Mouse (Mus musculus): ENCODE measurements around the gene Ercc6. TPM values are rescaled to one million over a fixed set of nuclear protein-coding genes. Genes with fewer than 3 reads are reported as not detected.

The Ercc6 gene
- polyA plus RNA-seq, 1 experiment from 2014 or later, result 24.3 TPM

DNA sequence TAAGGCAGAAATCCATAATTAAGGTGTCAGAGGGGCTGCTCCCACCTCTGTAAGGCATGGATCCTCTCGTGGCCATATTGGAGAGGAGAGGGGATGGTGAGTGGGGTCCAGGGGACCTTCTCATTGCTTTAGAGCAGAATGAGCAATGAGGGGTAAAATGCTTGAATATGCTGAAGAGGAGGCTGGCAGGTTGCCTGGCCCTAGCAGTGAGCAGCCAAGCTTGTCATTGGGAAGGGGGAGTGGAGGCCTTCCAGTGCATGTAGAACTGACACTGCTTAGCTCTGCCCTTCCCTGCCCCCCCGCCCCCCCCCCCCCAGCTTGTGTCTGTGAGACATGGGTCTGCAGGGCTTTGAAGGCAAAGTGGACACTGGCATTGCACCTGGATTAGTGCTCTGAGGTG, 114.0 kb downstream of the Ercc6 start:
- Histone ChIP-seq H3K4me3 (no peak overlapping the region), H3K36me3 (no peaks in the 10 kb centered on the region), H3K4me2 (no peak overlapping the region), H3K9ac (no peak overlapping the region), H3K27ac (no peak overlapping the region), H3K9me3 (no peaks in the 10 kb centered on the region), H3K4me1 (no peaks in the 10 kb centered on the region), H3K27me3 (no peaks in the 10 kb centered on the region)
- 40% methylated on average over 2 of the region's 2 CpGs for WGBS
- ATAC-seq (ENCODE audit: insufficient number of reproducible peaks, insufficient read depth, low FRiP score, low TSS enrichment, low read depth), result no peak

DNA sequence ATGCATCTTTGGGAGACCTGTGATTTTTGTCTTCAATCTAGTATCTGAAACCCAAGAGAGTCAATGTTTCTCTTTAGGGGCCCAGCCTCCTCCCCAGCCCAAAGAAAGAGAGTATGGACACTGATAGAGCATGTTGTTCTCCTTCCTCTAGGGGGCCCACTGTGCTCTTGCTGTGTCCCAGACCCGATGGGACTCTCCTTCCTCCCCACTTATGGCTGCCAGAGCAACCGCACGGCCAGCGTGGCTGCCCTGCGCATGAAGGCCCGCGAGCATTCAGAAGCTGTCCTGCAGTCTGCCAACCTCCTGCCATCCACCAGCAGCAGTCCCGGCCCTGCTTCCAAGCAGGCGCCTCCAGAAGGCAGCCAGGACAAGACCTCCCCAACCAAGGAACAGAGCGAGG, 115.3 kb downstream of the Ercc6 start:
- H3K9ac ChIP-seq, result no peak overlapping the region
- no peaks in the 10 kb centered on the region for H3K36me3 ChIP-seq
- ATAC-seq (ENCODE audit: insufficient number of reproducible peaks, insufficient read depth, low FRiP score, low TSS enrichment, low read depth), result no peak
- H3K4me1 ChIP-seq, result no peaks in the 10 kb centered on the region
- H3K4me2 ChIP-seq, result no peak overlapping the region
- 41% methylated on average over 10 of the region's 10 CpGs for WGBS
- no peaks in the 10 kb centered on the region for H3K9me3 ChIP-seq
- H3K27ac ChIP-seq, result no peak overlapping the region
- no peaks in the 10 kb centered on the region for H3K27me3 ChIP-seq
- H3K4me3 ChIP-seq, result no peak overlapping the region

Other genes with a start within 250 kb of the Ercc6 start
- 20.9 and 22.4 TPM in 2 replicates for gene Ogdhl, start 191.5 kb upstream of the Ercc6 start, polyA plus RNA-seq (2015; fragmentation: Nextera tagmentation; extraction: Ambion mirVana)
- not detected in 2 replicates for gene 1700024G13Rik, start 125.1 kb upstream of the Ercc6 start, polyA plus RNA-seq (2015; fragmentation: Nextera tagmentation; extraction: Ambion mirVana)
- 0.24 and 0.84 TPM in 2 replicates for gene Slc18a3, start 48.7 kb upstream of the Ercc6 start, polyA plus RNA-seq (2015; fragmentation: Nextera tagmentation; extraction: Ambion mirVana)
- 0.46 TPM in 1 of 2 replicates, not detected in the other for gene Chat, start 47.5 kb upstream of the Ercc6 start, polyA plus RNA-seq (2015; fragmentation: Nextera tagmentation; extraction: Ambion mirVana)
- gene Prrxl1, start 85.9 kb downstream of the Ercc6 start, polyA plus RNA-seq (2015; fragmentation: Nextera tagmentation; extraction: Ambion mirVana), result 0.54 and 0.87 TPM in 2 replicates
- 0.04 and 0.17 TPM in 2 replicates for gene 3425401B19Rik, start 171.8 kb downstream of the Ercc6 start, polyA plus RNA-seq (2015; fragmentation: Nextera tagmentation; extraction: Ambion mirVana)

All from embryonic facial prominence, embryonic 13.5 days (tissue).